Mouse (Mus musculus): Measurements from ENCODE around the gene Gpx1.

DNA sequence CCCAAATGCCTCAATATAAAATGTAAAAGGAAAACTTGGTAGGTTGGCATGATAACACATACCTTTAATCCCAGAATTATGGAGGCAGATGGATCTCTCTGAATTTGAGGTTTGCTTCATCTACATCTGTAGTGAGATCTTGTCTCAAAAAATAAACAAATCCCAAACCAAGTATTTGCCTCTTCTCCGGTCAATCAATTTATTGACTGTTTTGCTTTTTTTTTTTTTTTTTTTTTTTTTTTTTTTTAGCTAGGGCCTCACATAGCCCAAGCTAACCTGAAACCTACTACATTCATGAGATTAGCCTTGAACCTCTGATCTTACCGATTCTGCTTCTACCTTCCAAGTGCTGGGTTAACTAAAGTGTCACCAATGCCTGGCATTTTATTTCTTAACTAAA is 49.4 kb upstream of the Gpx1 start:
- TF ChIP-seq POLR2A (IDR thresholded peaks at IDR 0.05; ENCODE audit: extremely low read depth, insufficient read depth, low read length): no peak
- no peak for TF ChIP-seq CTCF (IDR thresholded peaks at IDR 0.05; ENCODE audit: extremely low read depth, insufficient read depth, low read length)

Data from cortical plate, adult 2 months (tissue).